Mouse (Mus musculus) spleen, postnatal 4 days (tissue): ENCODE results near the gene Tert.
A peak's percentile ranks its signal among the peaks of the same experiment; 100 is the strongest.

Source experiments
- DNase-seq, 2 experiments: peaks; one replicate each; pipeline ENCODE4 v3.0.0; 2022; ENCODE audit warnings: low spot score in 2 of 2

The Tert gene

GRCm38 (mm10) chr13:73675161-73675560, 48.5 kb downstream of the Tert start:
- DNase-seq, result no peak

GRCm38 (mm10) chr13:73677853-73678252, 51.1 kb downstream of the Tert start, which contains the start of gene Slc6a18:
Gene Slc6a18, minus strand, starts transcription at chr13:73678023.
- DNase-seq, result no peak

- no peak for DNase-seq
Observed at GRCm38 (mm10) chr13:73679311-73679710, 52.6 kb downstream of the Tert start.

GRCm38 (mm10) chr13:73680394-73680793, 53.7 kb downstream of the Tert start:
- DNase-seq, result no peak

GRCm38 (mm10) chr13:73682226-73682625, 55.5 kb downstream of the Tert start:
- DNase-seq, result no peak

GRCm38 (mm10) chr13:73683682-73684081, 57.0 kb downstream of the Tert start:
- DNase-seq, result no peak

- no peak for DNase-seq
Observed at GRCm38 (mm10) chr13:73684412-73684811, 57.7 kb downstream of the Tert start.

GRCm38 (mm10) chr13:73685502-73685901, 58.8 kb downstream of the Tert start:
- DNase-seq, result no peak

- DNase-seq, result no peak
Observed at GRCm38 (mm10) chr13:73687601-73688000, 60.9 kb downstream of the Tert start.

GRCm38 (mm10) chr13:73688934-73689333, 62.2 kb downstream of the Tert start:
- DNase-seq, result no peak

GRCm38 (mm10) chr13:73692249-73692868, 65.6 kb downstream of the Tert start:
- DNase-seq, result peak; percentile 54 to 84

- no peak for DNase-seq
Observed at GRCm38 (mm10) chr13:73693333-73693732, 66.6 kb downstream of the Tert start.

- no peak for DNase-seq
Observed at GRCm38 (mm10) chr13:73694972-73695371, 68.3 kb downstream of the Tert start.

GRCm38 (mm10) chr13:73696529-73696928, 69.8 kb downstream of the Tert start:
- DNase-seq, result no peak
